Mouse (Mus musculus): ENCODE measurements at regions not wholly inside any gene's neighbourhood (a gene's known extent, or its start where the extent isn't known, plus 50 kb on each side); places are given as distances from the start of the nearest gene placed in this dataset.

GRCm38 (mm10) chr16:31508981-31509380 lies 86.9 kb downstream of the Bdh1 start:
- Histone ChIP-seq H3K4me2 (ENCODE audit: low read depth, low read length) (peak overlapping the region; percentile 40), H3K27me3 (ENCODE audit: control insufficient read depth, insufficient read depth, low read depth, low read length) (no peaks in the 10 kb centered on the region; the same call in 1 of the 2 replicates), H3K4me3 (ENCODE audit: low read depth, low read length) (no peak overlapping the region), H3K36me3 (ENCODE audit: control insufficient read depth, insufficient read depth) (no peaks in the 10 kb centered on the region), H3K9me3 (replicated peaks; ENCODE audit: control insufficient read depth, low read length) (no peaks in the 10 kb centered on the region), H3K4me1 (ENCODE audit: control insufficient read depth, low read depth, low read length) (peaks cover 24% of the 10 kb centered on the region), H3K27ac (ENCODE audit: low read length) (no peak overlapping the region; the same call in 1 of the 2 replicates), H3K9ac (ENCODE audit: low read depth, low read length) (no peak overlapping the region)
- ATAC-seq (ENCODE audit: low read depth), result peak; percentile 79
- WGBS (ENCODE audit: insufficient replicate concordance), result 14% methylated on average over 18 of the region's 18 CpGs

GRCm38 (mm10) chr16:31510097-31510496 lies 88.0 kb downstream of the Bdh1 start:
- Histone ChIP-seq H3K9me3 (replicated peaks; ENCODE audit: control insufficient read depth, low read length) (no peaks in the 10 kb centered on the region), H3K27ac (ENCODE audit: low read length) (no peak overlapping the region), H3K4me2 (ENCODE audit: low read depth, low read length) (no peak overlapping the region), H3K27me3 (ENCODE audit: control insufficient read depth, insufficient read depth, low read depth, low read length) (no peaks in the 10 kb centered on the region; the same call in 1 of the 2 replicates), H3K4me3 (ENCODE audit: low read depth, low read length) (no peak overlapping the region), H3K36me3 (ENCODE audit: control insufficient read depth, insufficient read depth) (no peaks in the 10 kb centered on the region), H3K9ac (ENCODE audit: low read depth, low read length) (no peak overlapping the region), H3K4me1 (ENCODE audit: control insufficient read depth, low read depth, low read length) (peaks cover 24% of the 10 kb centered on the region)
- 70% methylated on average over 8 of the region's 8 CpGs for WGBS (ENCODE audit: insufficient replicate concordance)
- ATAC-seq (ENCODE audit: low read depth), result no peak

GRCm38 (mm10) chr16:31518816-31519215 lies 96.7 kb downstream of the Bdh1 start:
- WGBS (ENCODE audit: insufficient replicate concordance), result 76% methylated on average over 3 of the region's 3 CpGs
- no peaks in the 10 kb centered on the region for H3K9me3 ChIP-seq (replicated peaks; ENCODE audit: control insufficient read depth, low read length)
- H3K4me2 ChIP-seq (ENCODE audit: low read depth, low read length), result no peak overlapping the region
- H3K36me3 ChIP-seq (ENCODE audit: control insufficient read depth, insufficient read depth), result no peaks in the 10 kb centered on the region
- no peak overlapping the region for H3K4me3 ChIP-seq (ENCODE audit: low read depth, low read length)
- H3K9ac ChIP-seq (ENCODE audit: low read depth, low read length), result no peak overlapping the region
- H3K27ac ChIP-seq (ENCODE audit: low read length), result no peak overlapping the region
- no peaks in the 10 kb centered on the region for H3K4me1 ChIP-seq (ENCODE audit: control insufficient read depth, low read depth, low read length)
- ATAC-seq (ENCODE audit: low read depth), result no peak
- H3K27me3 ChIP-seq (ENCODE audit: control insufficient read depth, insufficient read depth, low read depth, low read length), result no peaks in the 10 kb centered on the region; the same call in 1 of the 2 replicates

- H3K4me3 ChIP-seq (ENCODE audit: low read depth, low read length), result no peak overlapping the region
- ATAC-seq (ENCODE audit: low read depth), result no peak
- H3K27ac ChIP-seq (ENCODE audit: low read length), result no peak overlapping the region
- no peak overlapping the region for H3K9ac ChIP-seq (ENCODE audit: low read depth, low read length)
- H3K36me3 ChIP-seq (ENCODE audit: control insufficient read depth, insufficient read depth), result no peaks in the 10 kb centered on the region
- H3K4me2 ChIP-seq (ENCODE audit: low read depth, low read length), result no peak overlapping the region
- no peaks in the 10 kb centered on the region for H3K4me1 ChIP-seq (ENCODE audit: control insufficient read depth, low read depth, low read length)
- WGBS (ENCODE audit: insufficient replicate concordance), result 65% methylated on average over 9 of the region's 9 CpGs
- no peaks in the 10 kb centered on the region for H3K9me3 ChIP-seq (replicated peaks; ENCODE audit: control insufficient read depth, low read length)
- no peaks in the 10 kb centered on the region for H3K27me3 ChIP-seq (ENCODE audit: control insufficient read depth, insufficient read depth, low read depth, low read length)
These were observed 98.0 kb downstream of the Bdh1 start for GRCm38 (mm10) chr16:31520081-31520480.

GRCm38 (mm10) chr16:31521786-31522185 lies 99.7 kb downstream of the Bdh1 start:
- H3K9ac ChIP-seq (ENCODE audit: low read depth, low read length), result no peak overlapping the region
- no peaks in the 10 kb centered on the region for H3K36me3 ChIP-seq (ENCODE audit: control insufficient read depth, insufficient read depth)
- no peaks in the 10 kb centered on the region for H3K27me3 ChIP-seq (ENCODE audit: control insufficient read depth, insufficient read depth, low read depth, low read length)
- no peak overlapping the region for H3K27ac ChIP-seq (ENCODE audit: low read length)
- H3K9me3 ChIP-seq (replicated peaks; ENCODE audit: control insufficient read depth, low read length), result no peaks in the 10 kb centered on the region
- no peaks in the 10 kb centered on the region for H3K4me1 ChIP-seq (ENCODE audit: control insufficient read depth, low read depth, low read length)
- no peak overlapping the region for H3K4me3 ChIP-seq (ENCODE audit: low read depth, low read length)
- H3K4me2 ChIP-seq (ENCODE audit: low read depth, low read length), result no peak overlapping the region
- ATAC-seq (ENCODE audit: low read depth), result no peak
- WGBS (ENCODE audit: insufficient replicate concordance), result 56% methylated on average over 6 of the region's 6 CpGs

- 52% methylated on average over 10 of the region's 10 CpGs for WGBS (ENCODE audit: insufficient replicate concordance)
- Histone ChIP-seq H3K27me3 (ENCODE audit: control insufficient read depth, insufficient read depth, low read depth, low read length) (peaks cover 3% of the 10 kb centered on the region; the same call in 1 of the 2 replicates), H3K27ac (ENCODE audit: low read length) (no peak overlapping the region), H3K4me1 (ENCODE audit: control insufficient read depth, low read depth, low read length) (no peaks in the 10 kb centered on the region), H3K9ac (ENCODE audit: low read depth, low read length) (no peak overlapping the region), H3K4me2 (ENCODE audit: low read depth, low read length) (no peak overlapping the region), H3K4me3 (ENCODE audit: low read depth, low read length) (no peak overlapping the region), H3K36me3 (ENCODE audit: control insufficient read depth, insufficient read depth) (no peaks in the 10 kb centered on the region), H3K9me3 (replicated peaks; ENCODE audit: control insufficient read depth, low read length) (no peaks in the 10 kb centered on the region)
- ATAC-seq (ENCODE audit: low read depth), result no peak
These were observed 104.7 kb downstream of the Bdh1 start for GRCm38 (mm10) chr16:31526711-31527344.

- no peaks in the 10 kb centered on the region for H3K36me3 ChIP-seq (ENCODE audit: control insufficient read depth, insufficient read depth)
- no peak overlapping the region for H3K4me2 ChIP-seq (ENCODE audit: low read depth, low read length)
- H3K4me3 ChIP-seq (ENCODE audit: low read depth, low read length), result no peak overlapping the region
- WGBS (ENCODE audit: insufficient replicate concordance), result 37% methylated on average over 11 of the region's 11 CpGs
- ATAC-seq (ENCODE audit: low read depth), result no peak
- no peak overlapping the region for H3K27ac ChIP-seq (ENCODE audit: low read length)
- H3K4me1 ChIP-seq (ENCODE audit: control insufficient read depth, low read depth, low read length), result peaks cover 11% of the 10 kb centered on the region
- no peaks in the 10 kb centered on the region for H3K9me3 ChIP-seq (replicated peaks; ENCODE audit: control insufficient read depth, low read length)
- H3K9ac ChIP-seq (ENCODE audit: low read depth, low read length), result no peak overlapping the region
- peaks cover 3% of the 10 kb centered on the region; the same call in 1 of the 2 replicates for H3K27me3 ChIP-seq (ENCODE audit: control insufficient read depth, insufficient read depth, low read depth, low read length)
These were observed 106.7 kb downstream of the Bdh1 start for GRCm38 (mm10) chr16:31528596-31529283.

- 71% methylated on average over 13 of the region's 13 CpGs for WGBS (ENCODE audit: insufficient replicate concordance)
- H3K4me3 ChIP-seq (ENCODE audit: low read depth, low read length), result no peak overlapping the region
- H3K9ac ChIP-seq (ENCODE audit: low read depth, low read length), result no peak overlapping the region
- no peak for ATAC-seq (ENCODE audit: low read depth)
- H3K36me3 ChIP-seq (ENCODE audit: control insufficient read depth, insufficient read depth), result no peaks in the 10 kb centered on the region
- H3K9me3 ChIP-seq (replicated peaks; ENCODE audit: control insufficient read depth, low read length), result no peaks in the 10 kb centered on the region
- peaks cover 3% of the 10 kb centered on the region; the same call in 1 of the 2 replicates for H3K27me3 ChIP-seq (ENCODE audit: control insufficient read depth, insufficient read depth, low read depth, low read length)
- no peak overlapping the region for H3K27ac ChIP-seq (ENCODE audit: low read length)
- peaks cover 18% of the 10 kb centered on the region for H3K4me1 ChIP-seq (ENCODE audit: control insufficient read depth, low read depth, low read length)
- no peak overlapping the region for H3K4me2 ChIP-seq (ENCODE audit: low read depth, low read length)
These were observed 107.3 kb downstream of the Bdh1 start for GRCm38 (mm10) chr16:31529284-31529958.

GRCm38 (mm10) chr16:31530090-31530489 lies 108.0 kb downstream of the Bdh1 start:
- no peak overlapping the region for H3K4me2 ChIP-seq (ENCODE audit: low read depth, low read length)
- ATAC-seq (ENCODE audit: low read depth), result no peak
- no peak overlapping the region for H3K27ac ChIP-seq (ENCODE audit: low read length)
- H3K4me1 ChIP-seq (ENCODE audit: control insufficient read depth, low read depth, low read length), result peaks cover 23% of the 10 kb centered on the region
- WGBS (ENCODE audit: insufficient replicate concordance), result 72% methylated on average over 8 of the region's 8 CpGs
- no peaks in the 10 kb centered on the region for H3K36me3 ChIP-seq (ENCODE audit: control insufficient read depth, insufficient read depth)
- H3K9me3 ChIP-seq (replicated peaks; ENCODE audit: control insufficient read depth, low read length), result no peaks in the 10 kb centered on the region
- H3K9ac ChIP-seq (ENCODE audit: low read depth, low read length), result no peak overlapping the region
- no peak overlapping the region for H3K4me3 ChIP-seq (ENCODE audit: low read depth, low read length)
- H3K27me3 ChIP-seq (ENCODE audit: control insufficient read depth, insufficient read depth, low read depth, low read length), result peaks cover 3% of the 10 kb centered on the region; the same call in 1 of the 2 replicates

Measured in liver, embryonic 16.5 days (tissue).